Mouse (Mus musculus) midbrain, embryonic 14.5 days (tissue): ENCODE results near the gene Calr3. TPM values are rescaled to one million over a fixed set of nuclear protein-coding genes. Genes with fewer than 3 reads are reported as not detected.

Source experiments
- ATAC-seq: fragments of 200-750 bp; cut with Nextera tagmentation; 2 replicates; pipeline ENCODE4 v1.8.0; 2017; ENCODE audit warnings: moderate number of reproducible peaks, moderate library complexity; ENCODE audit not compliant: low FRiP score, low TSS enrichment
- DNase-seq: peaks from one replicate; pipeline ENCODE4 v3.0.0-alpha.2; 2015
- H3K27ac ChIP-seq: fragments of 300-500 bp; sonication (generic); replicated peaks from 2 replicates; pipeline ENCODE4 v1.5.1; 2014; ENCODE audit warnings: mild to moderate bottlenecking, low read depth, low read length, moderate library complexity
- H3K27me3 ChIP-seq: fragments of 300-500 bp; sonication (generic); 2 replicates; pipeline ENCODE4 v1.6.1; 2014; ENCODE audit warnings: low read length, control low read depth, mixed read lengths; ENCODE audit not compliant: control insufficient read depth, insufficient read depth
- H3K36me3 ChIP-seq: fragments of 300-500 bp; sonication (generic); 2 replicates; pipeline ENCODE4 v1.6.1; 2014; ENCODE audit warnings: low read length, control low read depth; ENCODE audit not compliant: control insufficient read depth, insufficient read depth
- H3K4me1 ChIP-seq: fragments of 300-500 bp; sonication (generic); 2 replicates; pipeline ENCODE4 v1.6.1; 2014; ENCODE audit warnings: mild to moderate bottlenecking, antibody characterized with exemption, low read length, control low read depth; ENCODE audit not compliant: control insufficient read depth, insufficient read depth
- H3K4me2 ChIP-seq: fragments of 300-500 bp; sonication (generic); 2 replicates; pipeline ENCODE4 v1.6.1; 2014; ENCODE audit warnings: mild to moderate bottlenecking, low read length, moderate library complexity
- H3K4me3 ChIP-seq: fragments of 300-500 bp; sonication (generic); replicated peaks from 2 replicates; pipeline ENCODE4 v1.5.1; 2014; ENCODE audit warnings: low read depth, low read length
- H3K9ac ChIP-seq: fragments of 300-500 bp; sonication (generic); replicated peaks from 2 replicates; pipeline ENCODE4 v1.6.1; 2014; ENCODE audit warnings: mild to moderate bottlenecking, low read length, moderate library complexity
- H3K9me3 ChIP-seq: fragments of 300-500 bp; sonication (generic); 2 replicates; pipeline ENCODE4 v1.6.1; 2016; ENCODE audit warnings: low read length, control low read depth, mixed read lengths; ENCODE audit not compliant: control insufficient read depth
- WGBS: fragments of 180-500 bp; shearing (Covaris S2); extraction: QIAGEN DNeasy Blood & Tissue Kit; methylation state at CpG from one replicate; pipeline ENCODE4 v1.1.7; 2014; 5-methylcytosine and 5-hydroxymethylcytosine counted together
- polyA plus RNA-seq: library from polyadenylated mRNA; unstranded; fragments of >200 nt; fragmentation: Nextera tagmentation; extraction: Ambion mirVana; gene quantifications from 2 replicates; pipeline ENCODE4 v1.2.1, GENCODE M21; 2014

Gene Calr3
- 0.86 and 1.1 TPM in 2 replicates for polyA plus RNA-seq

DNA sequence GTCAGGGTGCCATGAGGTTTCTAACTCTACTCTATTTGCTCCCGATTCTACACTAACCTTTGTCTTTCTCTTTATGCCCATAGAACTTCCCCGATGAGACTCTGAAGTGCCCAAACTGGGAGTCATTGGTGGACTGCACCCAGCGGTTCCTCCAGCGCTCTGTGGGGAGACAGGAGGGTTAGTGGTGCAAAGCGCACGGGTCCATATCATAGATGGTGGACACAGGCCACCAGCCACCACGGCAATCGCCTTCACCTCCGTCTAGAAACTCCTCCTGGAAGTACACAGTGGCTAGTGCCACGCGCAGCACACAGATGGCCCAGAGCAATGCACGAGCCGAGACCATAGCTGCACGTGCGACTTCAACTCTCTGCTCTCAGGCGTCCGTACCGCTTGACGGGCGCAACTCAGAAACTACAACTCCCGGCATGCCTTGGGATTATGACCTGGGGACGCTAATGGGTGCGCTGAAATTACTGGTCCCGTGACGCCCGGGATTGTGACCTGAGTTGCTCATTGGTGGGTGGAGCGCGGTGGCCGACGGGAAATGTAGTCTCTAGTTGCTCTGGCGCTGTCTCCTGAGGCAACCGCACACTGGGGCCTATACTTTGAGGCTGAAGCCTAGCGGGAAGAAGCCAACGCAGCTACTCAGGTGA is at the start of gene Calr3, which contains the start of gene 1700030K09Rik:
Gene Calr3, minus strand, starts transcription at position 533 of the 656 bp plus-strand sequence.
Gene 1700030K09Rik, plus strand, starts transcription at position 543 of the 656 bp plus-strand sequence.
- Histone ChIP-seq H3K9ac (peak within 1 kb of the TSS; percentile 66), H3K27me3 (no peaks in the 10 kb centered on the region), H3K9me3 (no peaks in the 10 kb centered on the region), H3K4me2 (peak within 1 kb of the TSS; percentile 70), H3K4me3 (peak within 1 kb of the TSS; percentile 45), H3K4me1 (peaks cover 7% of the 10 kb centered on the region; the same call in 1 of the 2 replicates), H3K36me3 (no peaks in the 10 kb centered on the region), H3K27ac (peak within 1 kb of the TSS; percentile 78)
- ATAC-seq (peak; percentile 99), DNase-seq (peak; percentile 99)
- WGBS = 6% methylated on average over 34 of the region's 34 CpGs

- Histone ChIP-seq H3K4me1 (peaks cover 22% of the 10 kb centered on the region), H3K4me3 (peak overlapping the region; percentile 74), H3K36me3 (peaks cover 23% of the 10 kb centered on the region), H3K27ac (peak overlapping the region; percentile 76), H3K4me2 (peak overlapping the region; percentile 80), H3K9ac (peak overlapping the region; percentile 65), H3K9me3 (no peaks in the 10 kb centered on the region), H3K27me3 (no peaks in the 10 kb centered on the region)
- DNase-seq (no peak), ATAC-seq (no peak)
- 13% methylated on average over 8 of the region's 8 CpGs for WGBS
These were observed 49.7 kb upstream of the Calr3 start for GRCm38 (mm10) chr8:72493381-72493780.

- Histone ChIP-seq H3K27ac (peak overlapping the region; percentile 81), H3K27me3 (no peaks in the 10 kb centered on the region), H3K4me1 (peaks cover 22% of the 10 kb centered on the region), H3K4me3 (peak overlapping the region; percentile 74), H3K36me3 (peaks cover 27% of the 10 kb centered on the region), H3K9ac (peak overlapping the region; percentile 77), H3K9me3 (no peaks in the 10 kb centered on the region), H3K4me2 (peak overlapping the region; percentile 83)
- DNase-seq (peak; percentile 100), ATAC-seq (peak; percentile 99)
- WGBS = under 1% methylated on average over 47 of the region's 56 CpGs
These were observed 49.0 kb upstream of the Calr3 start for GRCm38 (mm10) chr8:72492622-72493081.

- H3K9ac ChIP-seq = peak within 1 kb of the TSS; percentile 77
- under 1% methylated on average over 96 of the region's 98 CpGs for WGBS
- peak within 1 kb of the TSS; percentile 81 for H3K27ac ChIP-seq
- no peaks in the 10 kb centered on the region for H3K9me3 ChIP-seq
- H3K27me3 ChIP-seq = no peaks in the 10 kb centered on the region
- H3K4me1 ChIP-seq = peaks cover 22% of the 10 kb centered on the region
- peaks cover 32% of the 10 kb centered on the region for H3K36me3 ChIP-seq
- peak within 1 kb of the TSS; percentile 83 for H3K4me2 ChIP-seq
- DNase-seq = no peak
- peak; percentile 72 for ATAC-seq
- H3K4me3 ChIP-seq = peak within 1 kb of the TSS; percentile 74
These were observed 48.3 kb upstream of the Calr3 start, which contains the start of gene Slc35e1 for GRCm38 (mm10) chr8:72491680-72492621. Slc35e1 (minus strand) TSS chr8:72492614.

GRCm38 (mm10) chr8:72491017-72491416 is 47.3 kb upstream of the Calr3 start:
- ATAC-seq (no peak), DNase-seq (no peak)
- Histone ChIP-seq H3K36me3 (peaks cover 27% of the 10 kb centered on the region), H3K27me3 (no peaks in the 10 kb centered on the region), H3K4me2 (peak overlapping the region; percentile 83), H3K4me1 (peaks cover 22% of the 10 kb centered on the region), H3K4me3 (no peak overlapping the region; the same call in 1 of the 2 replicates), H3K9me3 (no peaks in the 10 kb centered on the region), H3K9ac (no peak overlapping the region), H3K27ac (no peak overlapping the region)
- 80% methylated on average over 2 of the region's 2 CpGs for WGBS

DNA sequence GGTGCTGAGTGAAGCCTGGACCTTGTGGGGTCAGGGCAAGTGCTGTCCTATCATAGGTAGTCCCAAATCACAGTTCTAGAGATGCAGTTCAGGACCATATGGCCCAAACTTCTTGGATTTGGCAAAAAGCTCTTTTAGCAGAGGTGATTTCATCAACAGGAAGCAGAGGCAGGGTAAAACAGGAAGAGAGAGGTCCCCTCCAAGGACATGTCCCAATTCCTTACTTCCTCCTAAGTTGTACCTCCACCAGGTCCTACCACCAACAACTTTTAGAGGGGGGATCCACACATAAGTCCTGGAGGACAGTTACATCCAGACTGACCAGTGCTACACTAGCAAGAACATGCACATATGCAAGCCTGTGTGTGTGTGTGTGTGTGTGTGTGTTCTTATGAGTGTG is 43.3 kb upstream of the Calr3 start:
- Histone ChIP-seq H3K27ac (no peak overlapping the region), H3K4me1 (peaks cover 8% of the 10 kb centered on the region), H3K27me3 (no peaks in the 10 kb centered on the region), H3K36me3 (peaks cover 36% of the 10 kb centered on the region), H3K9ac (no peak overlapping the region), H3K4me2 (no peak overlapping the region), H3K9me3 (no peaks in the 10 kb centered on the region), H3K4me3 (no peak overlapping the region)
- DNase-seq = no peak
- no peak for ATAC-seq

GRCm38 (mm10) chr8:72485456-72486199 is 42.0 kb upstream of the Calr3 start:
- 83% methylated on average over 6 of the region's 6 CpGs for WGBS
- H3K4me2 ChIP-seq = no peak overlapping the region
- peaks cover 40% of the 10 kb centered on the region for H3K36me3 ChIP-seq
- no peak overlapping the region for H3K9ac ChIP-seq
- H3K27ac ChIP-seq = no peak overlapping the region
- no peak for DNase-seq
- H3K4me3 ChIP-seq = no peak overlapping the region
- ATAC-seq = no peak
- no peaks in the 10 kb centered on the region for H3K27me3 ChIP-seq
- H3K4me1 ChIP-seq = no peaks in the 10 kb centered on the region
- no peaks in the 10 kb centered on the region for H3K9me3 ChIP-seq
